In the genomic region with DNA sequence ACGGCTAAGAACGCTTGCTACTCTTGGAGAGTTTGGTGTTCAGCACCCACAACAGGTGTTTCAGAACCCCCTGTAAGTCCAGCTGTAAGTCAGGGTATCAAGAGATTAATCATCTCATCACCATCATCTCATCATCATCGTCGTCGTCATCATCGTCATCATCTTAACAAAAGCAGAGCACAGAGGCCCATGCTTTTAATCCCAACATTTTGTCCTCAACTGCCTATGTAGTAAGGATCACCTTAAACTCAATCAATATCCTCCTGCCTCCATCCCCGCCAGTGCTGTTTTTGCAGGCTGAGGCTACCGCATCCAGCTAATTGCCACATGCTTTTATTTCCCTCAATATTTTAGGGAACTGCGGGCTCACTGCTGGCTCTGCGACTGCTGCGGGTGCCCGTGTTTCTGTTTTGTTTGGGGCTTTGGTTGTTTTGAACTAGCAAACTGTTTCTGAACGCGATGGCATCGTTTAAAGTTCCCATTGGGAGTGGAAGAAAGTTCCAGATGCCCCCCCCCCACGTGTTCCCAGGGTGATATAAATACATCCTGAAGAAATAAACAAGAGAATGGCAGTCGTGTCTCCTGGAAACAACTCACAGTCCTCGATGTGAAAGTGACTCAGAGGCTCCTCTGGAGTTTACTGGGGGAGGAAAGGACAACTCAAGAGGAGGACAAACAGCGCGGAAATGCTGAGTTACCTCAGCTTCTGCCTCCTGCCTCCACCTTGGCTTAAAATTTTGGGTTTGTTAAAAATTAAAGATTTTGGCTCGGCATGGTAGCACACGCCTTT, we compare ENCODE assay signal across 8 mouse cellular contexts. TPM values are rescaled to one million over a fixed set of nuclear protein-coding genes. Genes with fewer than 3 reads are reported as not detected.
DNase-seq lines count a peak whose midpoint lies in the region; ATAC-seq and TF ChIP-seq lines count a peak whose summit lies in the region.

No protein-coding gene starts in this region.

- peaks cover 3% of the 10 kb centered on the region for H3K27me3 ChIP-seq in erythroblast, embryonic 14.5 days (ENCODE audit: control insufficient read depth)
- no peaks in the 10 kb centered on the region for H3K27me3 ChIP-seq in ES-Bruce4 (ENCODE audit: control insufficient read depth, insufficient read depth, low read length, poor library complexity, severe bottlenecking)
- H3K27me3 ChIP-seq in heart, embryonic 12.5 days (replicated peaks) = no peaks in the 10 kb centered on the region
- no peaks in the 10 kb centered on the region for H3K27me3 ChIP-seq in liver, embryonic 13.5 days
- H3K27me3 ChIP-seq in splenic B cell, adult 2 months (ENCODE audit: control insufficient read depth, insufficient read depth, low read length, poor library complexity, severe bottlenecking) = no peaks in the 10 kb centered on the region

- no peak for DNase-seq in liver, embryonic 13.5 days
- peak; percentile 19 for DNase-seq in splenic B cell, adult 2 months (ENCODE audit: low read depth, low spot score)
- DNase-seq in gastrocnemius, adult 8-10 months (ENCODE audit: low spot score in 2 of 2) = no peak
- DNase-seq in urinary bladder, postnatal 25 days (ENCODE audit: low spot score) = no peak

- H3K4me1 ChIP-seq in erythroblast, embryonic 14.5 days (ENCODE audit: control insufficient read depth) = peaks cover 45% of the 10 kb centered on the region
- no peaks in the 10 kb centered on the region for H3K4me1 ChIP-seq in ES-Bruce4 (ENCODE audit: control insufficient read depth, insufficient read depth, low read length)
- H3K4me1 ChIP-seq in heart, embryonic 12.5 days (replicated peaks) = peaks cover 24% of the 10 kb centered on the region
- H3K4me1 ChIP-seq in liver, embryonic 13.5 days (replicated peaks) = peaks cover 41% of the 10 kb centered on the region

- no peak for TF ChIP-seq POLR2A in ES-Bruce4 (IDR thresholded peaks at IDR 0.05; ENCODE audit: insufficient read depth, low read length)

- ATAC-seq in erythroblast, adult 5-6 weeks (replicated peaks; ENCODE audit: low FRiP score, poor library complexity, severe bottlenecking) = no peak
- no peak for ATAC-seq in heart, embryonic 12.5 days (ENCODE audit: insufficient number of reproducible peaks, low FRiP score)
- ATAC-seq in liver, embryonic 13.5 days (ENCODE audit: low read depth) = no peak

- TF ChIP-seq EP300 in ES-Bruce4 (IDR thresholded peaks at IDR 0.05; ENCODE audit: insufficient read depth, low read depth, low read length) = no peak

- peak overlapping the region; percentile 74 for H3K4me3 ChIP-seq in erythroblast, embryonic 14.5 days (replicated peaks)
- H3K4me3 ChIP-seq in ES-Bruce4 (ENCODE audit: low read depth, low read length) = no peak overlapping the region
- H3K4me3 ChIP-seq in heart, embryonic 12.5 days = peak overlapping the region; percentile 84
- peak overlapping the region; percentile 76 for H3K4me3 ChIP-seq in liver, embryonic 13.5 days (replicated peaks)

- peak overlapping the region; percentile 79 for H3K4me2 ChIP-seq in heart, embryonic 12.5 days
- H3K4me2 ChIP-seq in liver, embryonic 13.5 days = peak overlapping the region; percentile 96

- peaks cover 1% of the 10 kb centered on the region for H3K9me3 ChIP-seq in erythroblast, embryonic 14.5 days (ENCODE audit: control insufficient read depth, low read length)
- H3K9me3 ChIP-seq in ES-Bruce4 (replicated peaks; ENCODE audit: control insufficient read depth, insufficient read depth, low read length, poor library complexity, severe bottlenecking) = no peaks in the 10 kb centered on the region
- H3K9me3 ChIP-seq in heart, embryonic 12.5 days (replicated peaks) = no peaks in the 10 kb centered on the region
- H3K9me3 ChIP-seq in liver, embryonic 13.5 days (replicated peaks) = no peaks in the 10 kb centered on the region

- no peak overlapping the region for H3K27ac ChIP-seq in ES-Bruce4 (ENCODE audit: insufficient read depth, low read length)
- no peak overlapping the region for H3K27ac ChIP-seq in heart, embryonic 12.5 days (ENCODE audit: poor library complexity, severe bottlenecking)
- peak overlapping the region; percentile 95 for H3K27ac ChIP-seq in liver, embryonic 13.5 days

- 33% methylated on average over 22 of the region's 22 CpGs for WGBS in heart, embryonic 12.5 days
- WGBS in liver, embryonic 13.5 days (ENCODE audit: insufficient replicate concordance) = 32% methylated on average over 22 of the region's 22 CpGs

- H3K9ac ChIP-seq in ES-Bruce4 (ENCODE audit: low read depth, poor library complexity, severe bottlenecking) = 0 out of 2 replicates have a peak overlapping the region, but pooled peaks have one; percentile 36
- H3K9ac ChIP-seq in heart, embryonic 12.5 days = peak overlapping the region; percentile 46; the same call in 1 of the 2 replicates
- H3K9ac ChIP-seq in liver, embryonic 13.5 days = peak overlapping the region; percentile 87

- H3K36me3 ChIP-seq in erythroblast, embryonic 14.5 days (ENCODE audit: control insufficient read depth) = peaks cover 17% of the 10 kb centered on the region
- H3K36me3 ChIP-seq in ES-Bruce4 (ENCODE audit: control insufficient read depth, insufficient read depth, low read length, poor library complexity, severe bottlenecking) = no peaks in the 10 kb centered on the region
- peaks cover 20% of the 10 kb centered on the region for H3K36me3 ChIP-seq in heart, embryonic 12.5 days
- peaks cover 6% of the 10 kb centered on the region for H3K36me3 ChIP-seq in liver, embryonic 13.5 days
- H3K36me3 ChIP-seq in splenic B cell, adult 2 months (ENCODE audit: control insufficient read depth, insufficient read depth, low read length, poor library complexity, severe bottlenecking) = 0 out of 2 replicates have a peak, but pooled peaks cover 2% of the 10 kb centered on the region

- no peak for TF ChIP-seq CTCF in ES-Bruce4 (IDR thresholded peaks at IDR 0.05; ENCODE audit: low read depth, low read length)

RNA-seq across cellular contexts. Expression of a gene that starts 0.9 kb away (rescaled TPM):
- polyA plus RNA-seq in erythroblast, embryonic 14.5 days (2012) = 1.8 and 2.1 TPM in 2 replicates
- 19.4 and 30.3 TPM in 2 replicates for total RNA-seq in erythroblast, adult 5-6 weeks (2015; ENCODE audit: low replicate concordance)
- total RNA-seq in erythroblast, adult 5-6 weeks (2017; ENCODE audit: low replicate concordance) = 19.3 and 26.5 TPM in 2 replicates
- polyA plus RNA-seq in ES-Bruce4 (2011; ENCODE audit: insufficient read depth, insufficient read length, low read depth, missing spikeins) = 23.1 and 25.9 TPM in 2 replicates
- polyA plus RNA-seq in heart, embryonic 12.5 days (2016; fragmentation: Nextera tagmentation; extraction: Ambion mirVana) = 82.6 and 83.4 TPM in 2 replicates
- 19.7 and 21.4 TPM in 2 replicates for polyA plus RNA-seq in liver, embryonic 13.5 days (2015; fragmentation: Nextera tagmentation; extraction: Ambion mirVana)
- 10 to 100 TPM; 37.4 to 45.4 (median 40.5) TPM for total RNA-seq in gastrocnemius, adult 8-10 months (2022)

RNA-seq across cellular contexts. Expression of a gene that starts 11.4 kb away (rescaled TPM):
- polyA plus RNA-seq in erythroblast, embryonic 14.5 days (2012) = 0.10 and 0.11 TPM in 2 replicates
- total RNA-seq in erythroblast, adult 5-6 weeks (2015; ENCODE audit: low replicate concordance) = 7.9 and 10.4 TPM in 2 replicates
- 14.2 and 16.6 TPM in 2 replicates for total RNA-seq in erythroblast, adult 5-6 weeks (2017; ENCODE audit: low replicate concordance)
- polyA plus RNA-seq in ES-Bruce4 (2011; ENCODE audit: insufficient read depth, insufficient read length, low read depth, missing spikeins) = 70.0 and 77.9 TPM in 2 replicates
- polyA plus RNA-seq in heart, embryonic 12.5 days (2016; fragmentation: Nextera tagmentation; extraction: Ambion mirVana) = 37.5 and 39.1 TPM in 2 replicates
- polyA plus RNA-seq in liver, embryonic 13.5 days (2015; fragmentation: Nextera tagmentation; extraction: Ambion mirVana) = 32.8 and 37.7 TPM in 2 replicates
- 10 to 100 TPM; 28.5 to 32.6 (median 30.3) TPM for total RNA-seq in gastrocnemius, adult 8-10 months (2022)

Comparison
In these comparisons a context has a peak if more than half of its experiments do, and no peak if none do; other contexts are left out.
1. H3K9ac ChIP-seq: peak in every context shown above with its lines; median percentile 87 in liver, embryonic 13.5 days; 46 in heart, embryonic 12.5 days; 36 in ES-Bruce4.
2. RNA of a gene that starts 11.4 kb away (polyA plus RNA-seq): 70.0 to 77.9 TPM in ES-Bruce4, 37.5 to 39.1 TPM in heart, embryonic 12.5 days and 32.8 to 37.7 TPM in liver, embryonic 13.5 days; 0.10 to 0.11 TPM in erythroblast, embryonic 14.5 days; every median in the first group is over 10 times any median in the second.